Mouse (Mus musculus) myocyte (in vitro differentiated cells): ENCODE results near the gene Tbxas1.

Experiments used
- E2F4 ChIP-seq: IDR thresholded peaks from one replicate; pipeline ENCODE4 v1.6.1; 2011; ENCODE audit warnings: mild to moderate bottlenecking, control low read depth, moderate library complexity; ENCODE audit not compliant: insufficient read depth
- MYOD1 ChIP-seq, 3 experiments: IDR thresholded peaks; one replicate each; pipeline ENCODE4 v1.6.1; 2011; ENCODE audit warnings: control low read depth in 2 of 3, low read depth in 2 of 3, mild to moderate bottlenecking in 2 of 3, moderate library complexity in 1 of 3; ENCODE audit not compliant: insufficient read length in 2 of 3, control insufficient read depth in 1 of 3
- POLR2A ChIP-seq: IDR thresholded peaks from one replicate; pipeline ENCODE4 v1.6.1; 2011; ENCODE audit warnings: low read depth, mild to moderate bottlenecking, control low read depth, moderate library complexity; ENCODE audit not compliant: insufficient read length
- USF1 ChIP-seq: IDR thresholded peaks from one replicate; pipeline ENCODE4 v1.6.1; 2011; ENCODE audit warnings: low read depth, mild to moderate bottlenecking, control low read depth, moderate library complexity

DNA sequence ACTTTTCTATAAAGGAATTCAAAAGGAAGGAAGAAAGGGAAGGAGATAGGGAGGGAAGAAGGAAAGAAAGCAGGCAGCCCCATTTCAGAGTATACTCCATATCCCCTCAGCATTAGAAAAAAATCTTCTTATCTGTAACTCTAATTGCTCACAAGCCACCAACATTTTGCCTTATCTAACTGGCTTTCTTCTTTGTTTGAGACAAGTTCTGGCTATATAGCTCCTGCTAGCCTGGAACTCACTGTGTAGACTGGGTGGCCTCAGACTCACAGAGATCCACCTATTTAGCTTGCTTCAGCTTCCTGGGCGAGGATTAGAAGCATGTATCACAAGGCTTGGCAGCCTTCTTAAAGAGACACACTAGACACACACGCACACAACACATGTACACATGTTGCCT lies 23.5 kb upstream of the Tbxas1 start:
- TF ChIP-seq POLR2A (no peak), MYOD1 (IDR thresholded peaks at IDR 0.05; ENCODE audit: control insufficient read depth in 1 of 3, insufficient read length in 2 of 3, low read depth in 2 of 3) (no peak), E2F4 (no peak), USF1 (no peak)
